Mouse (Mus musculus) lung, adult 2 months (tissue): ENCODE results near the gene Acap3. TPM values are rescaled to one million over a fixed set of nuclear protein-coding genes. Genes with fewer than 3 reads are reported as not detected.

Source experiments
- DNase-seq: peaks from one replicate; pipeline ENCODE4 v3.0.0; 2022
- H3K4me1 ChIP-seq: fragments of 200-500 bp; 2 replicates; pipeline ENCODE4 v1.6.1; 2011; ENCODE audit warnings: low read length; ENCODE audit not compliant: control insufficient read depth, insufficient read depth
- H3K4me3 ChIP-seq: fragments of 200-500 bp; replicated peaks from 2 replicates; pipeline ENCODE3; 2011; ENCODE audit warnings: low read depth, mild to moderate bottlenecking, control low read depth, low read length; ENCODE audit errors: extremely low read depth
- CTCF ChIP-seq: fragments of 200-500 bp; IDR thresholded peaks from 2 replicates; pipeline ENCODE4 v1.5.1; 2011; ENCODE audit warnings: mild to moderate bottlenecking, low read length, control low read depth; ENCODE audit not compliant: insufficient read depth
- POLR2A ChIP-seq: fragments of 200-500 bp; IDR thresholded peaks from 2 replicates; pipeline ENCODE4 v1.6.1; 2011; ENCODE audit warnings: low read depth, mild to moderate bottlenecking, control low read depth, low read length, borderline replicate concordance; ENCODE audit errors: extremely low read depth
- WGBS: fragments of 180-500 bp; shearing (Covaris S2); methylation state at CpG from one replicate; pipeline ENCODE4 v1.1.7; 2018; 5-methylcytosine and 5-hydroxymethylcytosine counted together
- polyA plus RNA-seq: library from polyadenylated mRNA; depleted of rRNA; stranded (reverse); fragments of >200 nt; gene quantifications from 2 replicates; pipeline ENCODE4 v1.2.3, GENCODE M21; 2012

Gene Acap3
- polyA plus RNA-seq, 1 experiment = 48.3 TPM

- H3K4me3 ChIP-seq = no peak overlapping the region
- peak; percentile 23 for DNase-seq
- 49% methylated on average over 2 of the region's 2 CpGs for WGBS
- peaks cover 14% of the 10 kb centered on the region for H3K4me1 ChIP-seq
- TF ChIP-seq CTCF (no peak), POLR2A (no peak)
Observed at GRCm38 (mm10) chr4:155851951-155852411, 39.6 kb upstream of the Acap3 start.

GRCm38 (mm10) chr4:155853421-155853820 lies 38.2 kb upstream of the Acap3 start:
- no peak for TF ChIP-seq CTCF
- no peak for TF ChIP-seq POLR2A
- H3K4me1 ChIP-seq = peaks cover 10% of the 10 kb centered on the region; the same call in 1 of the 2 replicates
- WGBS = 92% methylated on average over 9 of the region's 9 CpGs
- DNase-seq = no peak
- H3K4me3 ChIP-seq = no peak overlapping the region

- TF ChIP-seq CTCF (no peak), POLR2A (peak; percentile 15; the same call in 1 of the 2 replicates)
- 93% methylated on average over 12 of the region's 12 CpGs for WGBS
- Histone ChIP-seq H3K4me1 (0 out of 2 replicates have a peak, but pooled peaks cover 4% of the 10 kb centered on the region), H3K4me3 (no peak overlapping the region)
- DNase-seq = no peak
Observed at GRCm38 (mm10) chr4:155854991-155855390, 36.6 kb upstream of the Acap3 start.

- 92% methylated on average over 12 of the region's 12 CpGs for WGBS
- Histone ChIP-seq H3K4me3 (no peak overlapping the region), H3K4me1 (0 out of 2 replicates have a peak, but pooled peaks cover 4% of the 10 kb centered on the region)
- DNase-seq = no peak
- TF ChIP-seq CTCF (no peak), POLR2A (no peak)
Observed at GRCm38 (mm10) chr4:155856071-155856470, 35.6 kb upstream of the Acap3 start.

- Histone ChIP-seq H3K4me3 (no peak overlapping the region), H3K4me1 (0 out of 2 replicates have a peak, but pooled peaks cover 2% of the 10 kb centered on the region)
- no peak for DNase-seq
- 84% methylated on average over 3 of the region's 3 CpGs for WGBS
- TF ChIP-seq CTCF (no peak), POLR2A (no peak)
Observed at GRCm38 (mm10) chr4:155856881-155857280, 34.7 kb upstream of the Acap3 start.

- 32% methylated on average over 13 of the region's 13 CpGs for WGBS
- DNase-seq = no peak
- Histone ChIP-seq H3K4me1 (no peaks in the 10 kb centered on the region), H3K4me3 (no peak overlapping the region)
- no peak for TF ChIP-seq POLR2A
- TF ChIP-seq CTCF = no peak
Observed at GRCm38 (mm10) chr4:155859318-155859717, 32.3 kb upstream of the Acap3 start.

GRCm38 (mm10) chr4:155861787-155862186 lies 29.8 kb upstream of the Acap3 start:
- DNase-seq = no peak
- TF ChIP-seq POLR2A (no peak), CTCF (no peak)
- Histone ChIP-seq H3K4me3 (no peak overlapping the region), H3K4me1 (no peaks in the 10 kb centered on the region)
- WGBS = 84% methylated on average over 7 of the region's 7 CpGs

GRCm38 (mm10) chr4:155863001-155863400 lies 28.6 kb upstream of the Acap3 start, which contains the start of gene Tas1r3:
Tas1r3 (minus strand) TSS chr4:155863362.
- Histone ChIP-seq H3K4me1 (no peaks in the 10 kb centered on the region), H3K4me3 (no peak within 1 kb of the TSS)
- TF ChIP-seq CTCF (no peak), POLR2A (no peak)
- 81% methylated on average over 5 of the region's 5 CpGs for WGBS
- no peak for DNase-seq

- Histone ChIP-seq H3K4me1 (peaks cover 3% of the 10 kb centered on the region; the same call in 1 of the 2 replicates), H3K4me3 (peak overlapping the region; percentile 89)
- TF ChIP-seq CTCF (no peak), POLR2A (no peak)
- 5% methylated on average over 22 of the region's 22 CpGs for WGBS
- no peak for DNase-seq
Observed at GRCm38 (mm10) chr4:155868614-155869298, 22.9 kb upstream of the Acap3 start.
